Mouse (Mus musculus) frontal cortex, postnatal 10 days (tissue): Measurements from ENCODE around the gene Rhox2f.
"Not testable (repeated sequence)": the region's sequence is repeated elsewhere in the genome, so short reads cannot be mapped to it uniquely, and the experiment has no call there.

Experiments
- DNase-seq, 2 experiments: peaks; one replicate each; pipeline ENCODE4 v3.0.0; 2022; ENCODE audit warnings: low spot score in 2 of 2, mixed read lengths in 1 of 2

Gene Rhox2f

GRCm38 (mm10) chrX:37571105-37571504 is at the start of gene Rhox2f:
Gene Rhox2f (plus strand): TSS chrX:37571405.
- DNase-seq: not testable (repeated sequence)

GRCm38 (mm10) chrX:37530152-37530551 is 41.1 kb upstream of the Rhox2f start, which contains the start of gene Rhox2e:
Gene Rhox2e (plus strand): TSS chrX:37530452.
- not testable (repeated sequence) for DNase-seq

GRCm38 (mm10) chrX:37541719-37542118 is 29.5 kb upstream of the Rhox2f start, which contains the start of gene Rhox3e:
Gene Rhox3e (plus strand): TSS chrX:37542019.
- not testable (repeated sequence) for DNase-seq

DNA sequence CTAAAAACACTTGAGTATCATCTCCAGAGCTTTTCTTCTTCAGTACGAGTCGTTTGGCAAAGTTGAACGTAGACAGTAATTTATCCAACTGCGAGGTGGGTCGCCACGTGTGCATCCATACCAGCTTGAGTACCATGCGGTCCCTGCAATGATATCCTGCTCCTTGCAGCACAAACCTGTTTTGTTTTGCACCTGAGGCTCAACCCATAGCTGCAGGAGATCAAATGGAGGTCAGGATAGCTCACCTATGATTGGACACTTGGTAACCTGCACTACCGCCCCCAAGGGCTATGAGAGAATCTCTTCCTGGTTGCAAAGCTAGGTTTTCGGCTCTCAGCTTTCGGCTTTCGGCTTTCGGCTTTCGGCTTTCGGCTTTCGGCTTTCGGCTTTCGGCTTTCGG is 14.1 kb upstream of the Rhox2f start, which contains the start of gene Rhox4e:
Gene Rhox4e (plus strand): TSS at position 301 of the 400 bp plus-strand sequence.
- DNase-seq: not testable (repeated sequence)

DNA sequence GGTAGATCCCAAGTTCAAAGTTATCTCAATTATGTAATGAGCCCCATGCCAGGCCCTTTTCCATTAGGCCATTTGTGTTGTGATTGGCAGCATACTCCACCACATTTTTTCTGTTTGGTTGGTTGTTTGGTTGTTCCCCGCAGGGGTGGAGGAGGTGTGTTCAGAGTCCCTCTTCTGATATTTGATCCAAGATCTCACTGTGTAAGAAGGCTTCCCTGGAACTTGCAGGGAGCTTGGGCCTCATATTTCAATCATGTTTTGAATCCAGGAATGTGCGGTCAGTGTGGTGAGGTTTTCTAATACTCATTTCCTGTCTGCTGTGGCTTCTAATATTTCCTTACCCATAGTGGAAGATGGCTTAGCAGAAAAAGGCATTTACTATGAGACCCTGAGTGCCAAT is 1.4 kb downstream of the Rhox2f start:
- DNase-seq: not testable (repeated sequence)

DNA sequence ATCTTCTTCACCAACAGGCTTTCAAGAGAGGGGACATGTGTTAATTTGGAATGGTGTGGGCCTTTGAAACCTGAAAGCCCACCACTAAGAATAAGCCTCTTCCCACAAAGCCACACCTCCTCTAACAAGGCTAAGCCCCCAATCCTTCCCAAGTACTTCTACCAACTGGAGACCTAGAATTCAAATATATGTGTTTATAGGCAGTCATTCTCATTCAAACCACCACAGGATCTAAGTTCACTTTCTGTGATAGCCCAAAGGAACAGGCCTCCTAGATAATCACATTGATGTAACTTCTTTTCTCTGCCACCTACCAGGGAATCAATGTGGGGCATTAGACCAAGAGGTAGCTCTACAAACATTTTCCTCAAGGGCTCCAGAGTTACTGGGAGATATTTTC is 9.5 kb downstream of the Rhox2f start, which contains the start of gene Rhox3f:
Gene Rhox3f (plus strand): TSS at position 301 of the 400 bp plus-strand sequence.
- not testable (repeated sequence) for DNase-seq

DNA sequence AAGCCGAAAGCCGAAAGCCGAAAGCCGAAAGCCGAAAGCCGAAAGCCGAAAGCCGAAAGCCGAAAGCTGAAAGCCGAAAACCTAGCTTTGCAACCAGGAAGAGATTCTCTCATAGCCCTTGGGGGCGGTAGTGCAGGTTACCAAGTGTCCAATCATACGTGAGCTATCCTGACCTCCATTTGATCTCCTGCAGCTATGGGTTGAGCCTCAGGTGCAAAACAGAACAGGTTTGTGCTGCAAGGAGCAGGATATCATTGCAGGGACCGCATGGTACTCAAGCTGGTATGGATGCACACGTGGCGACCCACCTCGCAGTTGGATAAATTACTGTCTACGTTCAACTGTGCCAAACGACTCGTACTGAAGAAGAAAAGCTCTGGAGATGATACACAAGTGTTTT is 36.4 kb downstream of the Rhox2f start, which contains the start of gene Rhox4f:
Gene Rhox4f (minus strand): TSS at position 101 of the 400 bp plus-strand sequence.
- not testable (repeated sequence) for DNase-seq
